ENCODE assay signal across 15 mouse cellular contexts in the genomic region with DNA sequence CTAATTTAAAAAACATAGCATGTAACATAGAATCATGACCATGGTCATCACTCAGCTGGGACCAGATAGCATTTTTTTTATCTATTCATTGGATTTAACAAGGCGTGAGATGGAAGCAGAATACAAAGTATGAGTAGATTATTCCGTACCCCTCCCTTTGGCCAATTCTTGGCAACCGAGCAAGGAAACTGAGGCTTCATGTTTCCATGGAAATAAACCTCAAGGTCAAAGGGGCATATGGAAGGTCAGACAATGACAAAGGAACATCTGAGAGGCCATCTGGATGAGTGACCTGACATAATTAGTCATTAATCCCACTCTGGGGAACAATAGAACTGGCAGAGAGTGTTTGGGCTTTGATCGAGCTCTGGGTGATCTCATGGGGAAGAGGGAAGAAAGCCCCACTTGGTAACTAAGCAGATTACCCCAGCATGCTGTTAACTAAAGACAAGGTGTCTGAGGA.
DNase-seq lines count a peak whose midpoint lies in the region; ATAC-seq lines count a peak whose summit lies in the region.
"Had no signal": no experiment of that assay in that cellular context is flagged by ENCODE, and none has a peak within 500 bp of the region (broad histone marks: within the 10 kb centered on the region; RNA-seq: fewer than 3 reads in every experiment).

No protein-coding gene starts in this region.

- no peak overlapping the region for H3K9ac ChIP-seq in embryonic facial prominence, embryonic 11.5 days (replicated peaks; ENCODE audit: low read length)
- no peak overlapping the region for H3K9ac ChIP-seq in midbrain, embryonic 13.5 days (replicated peaks)
- H3K9ac ChIP-seq: limb, embryonic 15.5 days had no signal

- peak; percentile 23 for DNase-seq in R1 (ENCODE audit: low read depth, low spot score)
- DNase-seq in embryonic facial prominence, embryonic 11.5 days (ENCODE audit: low spot score) = peak; percentile 8
- DNase-seq in hindbrain, embryonic 10.5 days (ENCODE audit: low spot score) = peak; percentile 63
- DNase-seq in lung, postnatal 4 days = no peak
- no peak for DNase-seq in cerebellum, adult 11 months
- DNase-seq: adrenal gland, postnatal 36 days; gastrocnemius, postnatal 14 days; heart, postnatal 4 days; kidney, adult 9 months; lung, adult 18-20 months had no signal

- H3K4me1 ChIP-seq in embryonic facial prominence, embryonic 11.5 days (ENCODE audit: control insufficient read depth, insufficient read depth, low read length) = no peaks in the 10 kb centered on the region
- H3K4me1 ChIP-seq in hindbrain, embryonic 10.5 days (replicated peaks) = peaks cover 15% of the 10 kb centered on the region
- peaks cover 11% of the 10 kb centered on the region for H3K4me1 ChIP-seq in midbrain, embryonic 13.5 days (replicated peaks)
- H3K4me1 ChIP-seq: limb, embryonic 15.5 days had no signal

- H3K4me3 ChIP-seq in embryonic facial prominence, embryonic 11.5 days (ENCODE audit: low read depth, low read length) = no peak overlapping the region
- no peak overlapping the region for H3K4me3 ChIP-seq in hindbrain, embryonic 10.5 days
- H3K4me3 ChIP-seq in midbrain, embryonic 13.5 days (replicated peaks) = no peak overlapping the region
- H3K4me3 ChIP-seq: limb, embryonic 15.5 days had no signal

- H3K27me3 ChIP-seq in embryonic facial prominence, embryonic 11.5 days (ENCODE audit: control insufficient read depth, insufficient read depth, low read length) = no peaks in the 10 kb centered on the region
- H3K27me3 ChIP-seq in hindbrain, embryonic 10.5 days (ENCODE audit: insufficient read depth, poor library complexity, severe bottlenecking) = peaks cover 74% of the 10 kb centered on the region
- H3K27me3 ChIP-seq in midbrain, embryonic 13.5 days = peaks cover 45% of the 10 kb centered on the region
- H3K27me3 ChIP-seq: limb, embryonic 15.5 days had no signal

- no peak overlapping the region for H3K4me2 ChIP-seq in embryonic facial prominence, embryonic 11.5 days (ENCODE audit: low read depth, low read length)
- no peak overlapping the region for H3K4me2 ChIP-seq in midbrain, embryonic 13.5 days (replicated peaks)
- H3K4me2 ChIP-seq: heart, embryonic 11.5 days; limb, embryonic 15.5 days had no signal

- no peak overlapping the region for H3K27ac ChIP-seq in embryonic facial prominence, embryonic 11.5 days (replicated peaks; ENCODE audit: low read depth, low read length)
- H3K27ac ChIP-seq in hindbrain, embryonic 10.5 days = no peak overlapping the region
- no peak overlapping the region for H3K27ac ChIP-seq in midbrain, embryonic 13.5 days
- H3K27ac ChIP-seq: limb, embryonic 15.5 days had no signal

- WGBS in embryonic facial prominence, embryonic 11.5 days = 17% methylated on average over 4 of the region's 4 CpGs
- WGBS in hindbrain, embryonic 10.5 days = 10% methylated on average over 4 of the region's 4 CpGs
- WGBS in midbrain, embryonic 13.5 days = 3% methylated on average over 4 of the region's 4 CpGs

- H3K36me3 ChIP-seq in embryonic facial prominence, embryonic 11.5 days (replicated peaks; ENCODE audit: control insufficient read depth, insufficient read depth, low read depth, low read length) = no peaks in the 10 kb centered on the region
- no peaks in the 10 kb centered on the region for H3K36me3 ChIP-seq in hindbrain, embryonic 10.5 days
- no peaks in the 10 kb centered on the region for H3K36me3 ChIP-seq in midbrain, embryonic 13.5 days
- H3K36me3 ChIP-seq: limb, embryonic 15.5 days had no signal

- 0 out of 2 replicates have a peak, but pooled peaks have one; percentile 67 for ATAC-seq in embryonic facial prominence, embryonic 11.5 days (replicated peaks; ENCODE audit: insufficient number of reproducible peaks, low FRiP score, low TSS enrichment, low read depth)
- peak; percentile 95 for ATAC-seq in midbrain, embryonic 13.5 days
- no peak for ATAC-seq in granulocyte monocyte progenitor cell, adult 5-6 weeks (replicated peaks; ENCODE audit: poor library complexity, severe bottlenecking)
- ATAC-seq in cerebellum, adult (ENCODE audit: insufficient number of reproducible peaks, low FRiP score, low TSS enrichment) = no peak

- no peaks in the 10 kb centered on the region for H3K9me3 ChIP-seq in embryonic facial prominence, embryonic 11.5 days (replicated peaks; ENCODE audit: control insufficient read depth, low read length)
- no peaks in the 10 kb centered on the region for H3K9me3 ChIP-seq in hindbrain, embryonic 10.5 days
- H3K9me3 ChIP-seq in midbrain, embryonic 13.5 days = no peaks in the 10 kb centered on the region
- H3K9me3 ChIP-seq: limb, embryonic 15.5 days had no signal

Comparison
In these comparisons a context has a peak if more than half of its experiments do, and no peak if none do; other contexts are left out.
1. DNase-seq: peak in R1 (single experiment), embryonic facial prominence, embryonic 11.5 days (single experiment) and hindbrain, embryonic 10.5 days (single experiment); none in lung, postnatal 4 days (0 of 2) and cerebellum, adult 11 months (single experiment).
2. ATAC-seq: peak in embryonic facial prominence, embryonic 11.5 days (single experiment) and midbrain, embryonic 13.5 days (single experiment); none in granulocyte monocyte progenitor cell, adult 5-6 weeks (single experiment) and cerebellum, adult (single experiment).